Mouse (Mus musculus) midbrain, embryonic 12.5 days (tissue): ENCODE measurements around the gene Reg1. TPM values are rescaled to one million over a fixed set of nuclear protein-coding genes. Genes with fewer than 3 reads are reported as not detected.
"Not testable (repeated sequence)": the region's sequence is repeated elsewhere in the genome, so short reads cannot be mapped to it uniquely, and the experiment has no call there.

ENCODE experiments used
- ATAC-seq: fragments of 200-750 bp; cut with Nextera tagmentation; 2 replicates; pipeline ENCODE4 v1.8.0; 2017; ENCODE audit warnings: low read depth, moderate TSS enrichment, moderate library complexity; ENCODE audit not compliant: low FRiP score
- H3K27ac ChIP-seq: fragments of 300-500 bp; sonication (generic); replicated peaks from 2 replicates; pipeline ENCODE4 v1.5.1; 2016; ENCODE audit warnings: mild to moderate bottlenecking
- H3K27me3 ChIP-seq: fragments of 300-500 bp; sonication (generic); 2 replicates; pipeline ENCODE4 v1.6.1; 2016; ENCODE audit warnings: mild to moderate bottlenecking
- H3K36me3 ChIP-seq: fragments of 300-500 bp; sonication (generic); 2 replicates; pipeline ENCODE4 v1.6.1; 2016
- H3K4me1 ChIP-seq: fragments of 300-500 bp; sonication (generic); 2 replicates; pipeline ENCODE4 v1.6.1; 2016
- H3K4me2 ChIP-seq: fragments of 300-500 bp; sonication (generic); replicated peaks from 2 replicates; pipeline ENCODE4 v1.6.1; 2016; ENCODE audit warnings: mild to moderate bottlenecking, moderate library complexity
- H3K4me3 ChIP-seq: fragments of 300-500 bp; sonication (generic); 2 replicates; pipeline ENCODE4 v1.5.1; 2016; ENCODE audit warnings: mild to moderate bottlenecking
- H3K9ac ChIP-seq: fragments of 300-500 bp; sonication (generic); replicated peaks from 2 replicates; pipeline ENCODE4 v1.6.1; 2016; ENCODE audit warnings: mild to moderate bottlenecking, moderate library complexity
- H3K9me3 ChIP-seq: fragments of 300-500 bp; sonication (generic); 2 replicates; pipeline ENCODE4 v1.6.1; 2016; ENCODE audit warnings: mild to moderate bottlenecking
- WGBS: fragments of 180-500 bp; shearing (Covaris S2); methylation state at CpG from one replicate; pipeline ENCODE4 v1.1.7; 2016; 5-methylcytosine and 5-hydroxymethylcytosine counted together
- polyA plus RNA-seq: library from polyadenylated mRNA; unstranded; fragments of >200 nt; fragmentation: Nextera tagmentation; extraction: Ambion mirVana; gene quantifications from 2 replicates; pipeline ENCODE4 v1.2.1, GENCODE M21; 2016

Gene Reg1
- not detected in 2 replicates for polyA plus RNA-seq

DNA sequence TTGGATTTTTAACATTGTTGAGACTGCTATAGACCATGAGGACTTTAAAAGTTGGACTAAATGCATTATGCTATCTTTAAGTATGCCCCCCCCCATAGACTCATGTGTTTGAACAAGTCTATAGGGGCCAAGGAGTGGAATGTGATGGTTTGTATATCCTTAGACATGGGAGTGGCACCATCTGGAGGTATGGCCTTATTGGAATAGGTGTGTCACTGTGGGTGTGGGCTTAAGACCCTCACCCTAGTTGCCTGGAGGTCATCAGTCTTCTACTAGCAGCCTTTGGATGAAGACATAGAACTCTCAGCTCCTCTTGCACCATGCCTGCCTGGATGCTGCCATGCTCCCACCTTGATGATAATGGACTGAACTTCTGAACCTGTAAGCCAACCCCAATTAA is at the start of gene Reg1:
Gene Reg1 (plus strand): TSS at position 301 of the 400 bp plus-strand sequence.
- ATAC-seq, H3K4me1 ChIP-seq: not testable (repeated sequence)

DNA sequence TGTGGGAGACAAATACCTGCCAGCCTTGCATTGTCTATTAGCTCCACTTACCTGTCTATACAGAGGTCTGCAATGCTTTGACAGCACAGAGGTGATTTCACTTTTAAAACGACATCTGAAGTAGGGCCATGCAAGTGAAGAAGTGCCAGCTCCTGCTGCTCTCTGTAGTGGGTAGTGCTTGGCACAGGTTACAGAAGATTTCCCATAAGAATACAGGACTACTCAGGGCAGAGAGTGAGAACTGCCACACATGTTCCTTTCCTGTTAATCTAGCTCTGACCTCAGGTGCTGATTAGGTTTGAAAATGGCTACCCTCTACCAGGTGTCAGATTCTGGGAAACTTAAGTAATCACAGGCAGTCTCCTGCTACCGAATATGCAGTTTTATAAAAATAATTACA is 43.7 kb upstream of the Reg1 start, which contains the start of gene Reg3d:
Gene Reg3d (minus strand): TSS at position 101 of the 400 bp plus-strand sequence.
- H3K9ac ChIP-seq: no peak within 1 kb of the TSS

More for the DNA sequence above, at the start of gene Reg1:
- not testable (repeated sequence) for H3K9me3 ChIP-seq, H3K27ac ChIP-seq, H3K4me3 ChIP-seq, H3K36me3 ChIP-seq, H3K27me3 ChIP-seq, H3K9ac ChIP-seq, H3K4me2 ChIP-seq

DNA sequence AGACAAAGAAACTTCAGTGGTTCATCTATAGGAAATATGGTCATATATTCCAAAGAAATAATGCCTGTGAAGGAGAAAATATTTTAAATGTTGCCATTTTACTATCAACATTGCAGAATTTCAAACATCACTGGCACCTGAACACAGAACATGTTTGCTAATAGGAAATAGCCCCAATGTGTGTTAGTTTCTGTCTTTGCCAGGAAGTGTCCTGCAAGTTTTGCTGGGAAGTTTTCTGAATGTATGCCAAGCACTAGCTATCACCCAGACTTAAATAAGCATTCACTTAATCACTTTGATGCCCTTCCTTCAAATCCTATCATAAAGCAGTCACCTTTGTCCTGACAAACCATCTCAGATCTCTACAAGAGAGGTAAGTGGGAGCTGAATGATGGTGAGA is 42.1 kb upstream of the Reg1 start, which contains the start of gene Reg3a:
Gene Reg3a (plus strand): TSS at position 301 of the 400 bp plus-strand sequence.
- Histone ChIP-seq H3K4me2 (no peak within 1 kb of the TSS), H3K27ac (no peak within 1 kb of the TSS), H3K9ac (no peak within 1 kb of the TSS), H3K36me3 (no peaks in the 10 kb centered on the region), H3K4me1 (no peaks in the 10 kb centered on the region), H3K9me3 (no peaks in the 10 kb centered on the region), H3K27me3 (no peaks in the 10 kb centered on the region), H3K4me3 (no peak within 1 kb of the TSS)
- ATAC-seq: no peak

More for the DNA sequence above, 43.7 kb upstream of the Reg1 start, which contains the start of gene Reg3d:
- no peak for ATAC-seq
- Histone ChIP-seq H3K36me3 (no peaks in the 10 kb centered on the region), H3K4me1 (no peaks in the 10 kb centered on the region), H3K4me2 (no peak within 1 kb of the TSS), H3K27me3 (no peaks in the 10 kb centered on the region), H3K4me3 (no peak within 1 kb of the TSS), H3K27ac (no peak within 1 kb of the TSS), H3K9me3 (no peaks in the 10 kb centered on the region)
- 82% methylated on average over 2 of the region's 2 CpGs for WGBS

DNA sequence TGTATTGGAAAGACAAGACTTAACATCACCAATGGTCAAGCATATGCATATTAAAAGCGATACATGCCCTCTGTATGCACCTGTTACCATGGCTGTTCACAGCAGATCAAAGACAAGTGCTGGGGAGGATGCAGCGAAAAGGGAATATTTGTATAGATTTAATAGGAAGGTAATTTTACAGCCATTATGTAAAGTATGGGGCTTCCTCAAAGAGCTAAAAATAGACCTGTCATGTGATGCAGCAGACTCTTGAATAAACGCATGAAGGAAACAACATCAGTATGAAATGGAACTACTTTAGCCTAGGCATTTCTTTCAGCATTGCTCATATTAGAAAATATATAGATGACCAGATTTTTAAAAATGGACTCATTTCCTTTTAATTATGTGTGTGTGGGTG is 36.9 kb upstream of the Reg1 start:
- Histone ChIP-seq H3K4me1 (no peaks in the 10 kb centered on the region), H3K4me2 (no peak overlapping the region), H3K27ac (no peak overlapping the region), H3K4me3 (no peak overlapping the region), H3K36me3 (no peaks in the 10 kb centered on the region), H3K9ac (no peak overlapping the region), H3K9me3 (no peaks in the 10 kb centered on the region), H3K27me3 (no peaks in the 10 kb centered on the region)
- 87% methylated on average over 3 of the region's 3 CpGs for WGBS
- no peak for ATAC-seq

DNA sequence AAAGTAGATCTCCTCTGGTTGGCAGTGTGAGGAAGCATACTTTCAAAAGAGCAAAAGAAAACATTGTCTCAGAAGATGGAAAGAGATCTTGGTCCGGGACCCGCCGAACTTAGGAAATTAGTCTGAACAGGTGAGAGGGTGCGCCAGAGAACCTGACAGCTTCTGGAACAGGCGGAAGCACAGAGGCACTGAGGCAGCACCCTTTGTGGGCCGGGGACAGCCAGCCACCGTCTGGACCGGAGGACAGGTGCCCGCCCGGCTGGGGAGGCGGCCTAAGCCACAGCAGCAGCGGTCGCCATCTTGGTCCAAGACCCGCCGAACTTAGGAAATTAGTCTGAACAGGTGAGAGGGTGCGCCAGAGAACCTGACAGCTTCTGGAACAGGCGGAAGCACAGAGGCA is 27.2 kb upstream of the Reg1 start, which contains the start of gene Reg2:
Gene Reg2 (plus strand): TSS at position 301 of the 400 bp plus-strand sequence.
- WGBS: 97% methylated on average over 4 of the region's 17 CpGs
- H3K9ac ChIP-seq, H3K9me3 ChIP-seq, H3K4me1 ChIP-seq, H3K4me2 ChIP-seq, H3K36me3 ChIP-seq, ATAC-seq, H3K27me3 ChIP-seq, H3K4me3 ChIP-seq, H3K27ac ChIP-seq: not testable (repeated sequence)

DNA sequence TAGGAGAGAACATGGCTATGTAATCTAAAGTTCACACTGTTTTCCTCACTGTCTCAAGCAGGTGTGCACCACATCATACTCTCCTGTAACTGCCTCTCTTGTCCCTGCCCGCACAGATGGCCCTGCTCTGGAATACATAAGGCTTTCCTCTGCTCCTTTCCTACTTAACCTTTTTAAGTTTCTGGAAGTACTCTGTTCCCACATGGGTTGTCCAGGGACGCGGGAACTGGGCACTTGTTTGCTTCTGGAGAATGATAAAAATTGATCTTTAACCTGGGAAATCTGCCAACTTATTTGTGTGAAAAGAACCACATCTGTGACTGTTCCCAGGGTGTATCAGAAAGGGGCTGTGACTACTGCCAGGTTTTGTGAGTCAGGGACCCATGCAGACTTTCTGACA is 3.0 kb downstream of the Reg1 start:
- Histone ChIP-seq H3K27me3 (no peaks in the 10 kb centered on the region), H3K4me1 (no peaks in the 10 kb centered on the region), H3K9ac (no peak overlapping the region), H3K36me3 (no peaks in the 10 kb centered on the region), H3K4me3 (no peak overlapping the region), H3K4me2 (no peak overlapping the region), H3K27ac (no peak overlapping the region), H3K9me3 (no peaks in the 10 kb centered on the region)
- no peak for ATAC-seq
- 92% methylated on average over 3 of the region's 3 CpGs for WGBS

DNA sequence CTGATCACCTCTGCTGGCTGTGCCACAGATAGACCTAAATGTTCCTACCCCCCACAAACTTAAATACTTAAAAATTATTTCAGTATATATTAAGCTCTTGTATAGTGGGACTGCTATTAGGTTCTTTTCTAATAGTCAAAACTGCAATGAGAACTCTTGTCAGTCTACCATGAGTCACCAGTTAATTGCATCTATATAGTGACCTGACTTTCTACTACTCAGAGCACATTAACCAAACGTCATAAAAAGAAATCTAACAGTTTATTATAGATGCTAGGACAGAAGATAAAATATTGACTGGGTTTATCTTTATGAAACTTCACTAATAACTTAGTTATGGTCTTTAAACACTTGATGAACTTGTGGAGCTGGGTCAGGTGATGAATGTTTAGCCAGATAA is 24.7 kb downstream of the Reg1 start:
- ATAC-seq: no peak

GRCm38 (mm10) chr6:78448409-78448808 is 25.9 kb downstream of the Reg1 start:
- H3K4me1 ChIP-seq: no peaks in the 10 kb centered on the region
- H3K27ac ChIP-seq: no peak overlapping the region
- H3K9me3 ChIP-seq: no peaks in the 10 kb centered on the region
- H3K4me3 ChIP-seq: no peak overlapping the region
- H3K4me2 ChIP-seq: no peak overlapping the region
- no peaks in the 10 kb centered on the region for H3K27me3 ChIP-seq
- H3K36me3 ChIP-seq: no peaks in the 10 kb centered on the region
- no peak for ATAC-seq
- no peak overlapping the region for H3K9ac ChIP-seq

More for the DNA sequence above, 24.7 kb downstream of the Reg1 start:
- Histone ChIP-seq H3K27ac (no peak overlapping the region), H3K9ac (no peak overlapping the region), H3K36me3 (no peaks in the 10 kb centered on the region), H3K4me2 (no peak overlapping the region), H3K27me3 (no peaks in the 10 kb centered on the region), H3K4me3 (no peak overlapping the region), H3K4me1 (no peaks in the 10 kb centered on the region), H3K9me3 (no peaks in the 10 kb centered on the region)
- WGBS: 73% methylated on average over 1 of the region's 1 CpGs

DNA sequence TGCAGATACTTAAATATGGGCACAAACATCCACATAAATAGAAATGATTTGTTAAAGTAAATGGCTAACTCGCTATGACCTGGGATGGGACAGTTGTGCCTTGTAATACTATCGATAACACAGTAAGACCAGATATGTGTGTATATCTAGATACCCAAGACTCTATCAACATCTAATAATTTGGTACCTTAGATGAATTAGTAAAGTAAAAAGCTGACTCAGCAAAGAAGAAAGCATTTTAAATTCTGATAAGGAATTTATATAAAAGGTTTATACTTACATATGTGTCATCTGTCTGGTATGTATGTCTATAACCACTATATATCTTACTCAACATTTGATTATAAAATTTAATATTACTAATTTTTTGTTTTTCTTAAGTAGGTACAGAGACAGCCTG is 30.3 kb downstream of the Reg1 start:
- 88% methylated on average over 2 of the region's 2 CpGs for WGBS

GRCm38 (mm10) chr6:78460191-78460825 is 37.8 kb downstream of the Reg1 start:
- ATAC-seq: peak; percentile 74
- H3K4me2 ChIP-seq: no peak overlapping the region
- no peaks in the 10 kb centered on the region for H3K36me3 ChIP-seq
- no peaks in the 10 kb centered on the region for H3K27me3 ChIP-seq
- 28% methylated on average over 3 of the region's 3 CpGs for whole genome bisulfite sequencing
- no peak overlapping the region for H3K27ac ChIP-seq
- peaks cover 3% of the 10 kb centered on the region; the same call in 1 of the 2 replicates for H3K4me1 ChIP-seq
- H3K4me3 ChIP-seq: no peak overlapping the region
- H3K9me3 ChIP-seq: no peaks in the 10 kb centered on the region
- H3K9ac ChIP-seq: no peak overlapping the region

More for the DNA sequence above, 30.3 kb downstream of the Reg1 start:
- no peak for ATAC-seq
- no peak overlapping the region for H3K4me2 ChIP-seq
- no peaks in the 10 kb centered on the region for H3K4me1 ChIP-seq
- H3K27me3 ChIP-seq: no peaks in the 10 kb centered on the region
- H3K9ac ChIP-seq: no peak overlapping the region
- H3K36me3 ChIP-seq: no peaks in the 10 kb centered on the region
- no peaks in the 10 kb centered on the region for H3K9me3 ChIP-seq
- H3K27ac ChIP-seq: no peak overlapping the region
- no peak overlapping the region for H3K4me3 ChIP-seq

GRCm38 (mm10) chr6:78462360-78462759 is 39.8 kb downstream of the Reg1 start:
- ATAC-seq: no peak
- no peaks in the 10 kb centered on the region for H3K9me3 ChIP-seq

GRCm38 (mm10) chr6:78463266-78463665 is 40.8 kb downstream of the Reg1 start:
- Histone ChIP-seq H3K9ac (no peak overlapping the region), H3K27ac (no peak overlapping the region), H3K4me3 (no peak overlapping the region), H3K4me2 (no peak overlapping the region), H3K4me1 (peaks cover 3% of the 10 kb centered on the region; the same call in 1 of the 2 replicates), H3K27me3 (no peaks in the 10 kb centered on the region), H3K36me3 (no peaks in the 10 kb centered on the region), H3K9me3 (no peaks in the 10 kb centered on the region)
- WGBS: 89% methylated on average over 2 of the region's 2 CpGs
- no peak for ATAC-seq

More at GRCm38 (mm10) chr6:78462360-78462759, 39.8 kb downstream of the Reg1 start:
- Histone ChIP-seq H3K4me3 (no peak overlapping the region), H3K4me2 (no peak overlapping the region), H3K9ac (no peak overlapping the region), H3K4me1 (peaks cover 3% of the 10 kb centered on the region; the same call in 1 of the 2 replicates), H3K36me3 (no peaks in the 10 kb centered on the region), H3K27ac (no peak overlapping the region), H3K27me3 (no peaks in the 10 kb centered on the region)
- 79% methylated on average over 2 of the region's 2 CpGs for WGBS

DNA sequence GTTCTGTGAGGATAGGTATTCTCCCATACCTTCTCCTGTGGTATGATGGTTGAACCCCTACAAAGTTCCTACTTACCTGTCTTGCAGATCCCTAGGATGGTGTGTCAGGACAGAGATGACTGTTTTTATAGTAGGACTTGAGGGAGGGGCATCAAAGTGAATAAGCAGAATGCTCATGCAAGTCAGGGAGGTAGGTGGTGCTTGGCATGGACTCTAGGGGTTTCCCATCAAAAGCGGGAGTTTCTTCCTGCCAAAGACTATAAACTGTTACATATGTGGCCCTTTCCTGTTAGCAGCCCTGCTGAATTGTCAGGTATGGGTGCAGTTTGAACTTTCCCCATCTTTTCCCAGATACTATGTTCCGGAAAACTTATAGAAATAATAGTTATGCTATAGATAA is 46.3 kb downstream of the Reg1 start, which contains the start of gene Reg3g:
Gene Reg3g (minus strand): TSS at position 101 of the 400 bp plus-strand sequence.
- Histone ChIP-seq H3K4me1 (no peaks in the 10 kb centered on the region), H3K9me3 (no peaks in the 10 kb centered on the region), H3K4me3 (no peak within 1 kb of the TSS), H3K36me3 (no peaks in the 10 kb centered on the region), H3K27ac (no peak within 1 kb of the TSS), H3K27me3 (no peaks in the 10 kb centered on the region), H3K4me2 (no peak within 1 kb of the TSS), H3K9ac (no peak within 1 kb of the TSS)
- no peak for ATAC-seq
- 87% methylated on average over 2 of the region's 2 CpGs for WGBS
